Mouse (Mus musculus): ENCODE measurements around the gene Gm27027. TPM values are rescaled to one million over a fixed set of nuclear protein-coding genes. Genes with fewer than 3 reads are reported as not detected.

Gm27027 gene
- total RNA-seq, 4 experiments from 2014 or later = not detected

DNA sequence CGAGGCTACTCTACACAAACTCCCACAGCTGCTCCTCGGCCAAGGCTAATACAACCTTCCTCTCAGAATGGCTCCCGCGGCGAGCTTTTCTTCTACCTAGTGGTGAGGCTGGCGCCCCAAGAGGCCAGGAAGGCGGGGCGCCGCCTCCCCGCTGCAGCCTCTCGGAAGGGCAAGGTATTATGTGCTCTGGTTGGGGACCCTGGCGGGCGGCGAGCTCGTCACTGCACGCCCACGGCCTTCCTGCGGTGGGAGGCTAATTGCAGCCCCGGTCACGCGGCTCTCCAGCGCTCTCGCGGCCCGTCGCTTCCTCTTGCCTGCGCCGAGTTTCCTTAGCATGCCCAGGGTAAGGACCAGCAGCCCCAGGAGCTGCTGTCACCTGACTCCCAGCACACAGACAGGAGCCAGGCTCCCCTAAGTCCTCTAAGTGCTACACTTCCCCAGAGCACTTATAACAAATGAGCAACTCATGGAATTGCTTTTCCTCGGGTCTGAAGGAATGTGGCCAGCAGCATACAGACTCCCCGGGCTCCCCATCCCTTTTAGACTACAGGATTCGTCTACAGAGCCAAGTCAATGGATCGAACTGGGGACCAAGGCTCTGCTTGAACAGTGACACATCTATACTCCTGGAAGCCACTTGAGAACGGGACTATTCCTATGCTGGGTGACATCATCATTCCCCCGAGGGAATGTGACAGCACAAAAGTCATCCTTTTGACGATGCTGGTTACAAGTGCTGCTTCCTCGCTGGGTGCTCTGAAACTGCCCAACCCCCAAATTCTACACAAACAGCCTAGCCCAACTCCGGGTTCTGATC is 19.5 kb downstream of the Gm27027 start:
- DNase-seq (ENCODE audit: low spot score in 2 of 2) = peak in 1 of 2 experiments; percentile 62

DNA sequence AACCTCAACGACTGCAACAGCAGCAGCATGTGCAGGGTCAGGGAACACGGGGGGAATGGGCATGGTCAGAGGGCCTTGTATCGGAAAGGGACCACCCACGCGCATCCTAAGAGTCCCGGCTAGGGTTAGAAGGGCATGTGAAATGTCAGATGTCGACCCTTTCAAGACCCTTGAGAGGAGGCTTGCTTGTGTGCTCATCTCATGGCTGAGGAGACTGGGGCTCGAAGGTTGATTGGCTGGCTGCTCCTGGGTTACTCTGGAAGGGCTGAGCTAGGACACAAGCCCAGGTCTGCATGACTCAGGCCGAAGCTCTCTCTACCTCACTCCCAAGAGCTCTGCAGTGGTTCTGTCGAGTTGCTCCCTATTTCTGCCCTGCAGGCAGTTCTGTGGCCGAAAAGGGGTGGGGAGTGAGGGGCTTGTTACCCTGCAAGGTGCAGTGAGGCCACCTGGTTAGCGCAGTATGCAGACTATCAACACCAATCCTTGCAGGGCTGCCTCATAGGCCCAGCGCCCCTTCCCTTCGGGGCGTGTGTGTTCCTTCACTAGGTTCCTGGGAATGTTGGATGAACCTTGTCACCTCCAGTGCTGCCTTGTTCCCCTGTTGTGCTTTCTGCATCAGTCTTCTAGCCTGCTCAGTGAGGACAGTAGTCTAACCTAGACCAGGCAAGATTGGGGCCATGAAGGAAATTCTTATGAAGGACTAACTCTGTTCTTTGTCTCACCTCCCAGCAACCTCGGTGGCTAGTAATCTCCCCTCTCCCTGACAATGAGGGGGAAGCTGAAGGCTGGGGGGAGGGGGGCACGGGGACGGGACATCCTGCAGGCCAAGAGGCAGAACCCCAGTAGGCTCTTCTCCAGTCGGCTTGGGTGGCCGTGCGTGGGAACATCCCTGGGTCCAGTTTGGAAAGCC is 20.4 kb downstream of the Gm27027 start:
- DNase-seq (ENCODE audit: low spot score in 2 of 2) = no peak

DNA sequence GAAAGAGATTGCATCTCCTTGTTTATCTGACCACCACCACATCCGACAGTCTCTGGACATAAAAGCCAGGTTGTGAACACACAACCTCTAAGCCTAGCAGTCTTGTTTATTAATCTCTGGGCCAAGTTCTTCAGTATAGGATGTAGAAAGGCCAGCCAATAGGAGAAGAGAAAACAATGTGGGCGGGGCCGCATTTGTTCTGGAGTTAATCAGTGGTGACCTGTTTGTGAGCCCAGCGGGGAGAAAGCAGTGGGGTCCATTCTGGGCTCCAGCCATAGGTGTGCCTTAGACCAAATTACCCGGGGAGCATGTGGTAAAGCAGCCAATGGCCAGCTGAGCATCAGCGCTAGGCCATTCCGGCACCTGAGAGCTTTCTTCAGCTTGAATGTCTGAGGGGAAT is 21.1 kb downstream of the Gm27027 start:
- DNase-seq (ENCODE audit: low spot score in 2 of 2) = no peak

DNA sequence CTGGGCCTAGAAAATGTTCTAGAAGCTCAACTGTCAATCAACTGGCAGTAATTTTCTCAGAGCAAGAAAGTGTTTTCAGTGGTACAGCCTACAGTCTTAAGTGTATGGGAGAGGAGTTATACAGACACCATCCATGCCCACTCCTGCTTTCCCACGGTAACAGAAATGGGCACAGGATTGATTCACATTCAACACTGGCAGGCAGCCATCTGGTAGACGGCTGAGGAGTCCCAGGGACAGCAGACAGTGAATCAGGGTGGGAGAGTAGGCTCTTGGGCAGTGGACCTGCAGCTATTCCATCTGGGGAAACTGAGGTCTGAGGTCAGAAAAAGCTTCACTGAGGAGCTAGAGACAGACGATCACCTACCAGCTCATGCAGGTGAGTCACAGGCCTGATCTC is 24.5 kb downstream of the Gm27027 start:
- no peak for DNase-seq (ENCODE audit: low spot score in 2 of 2)

DNA sequence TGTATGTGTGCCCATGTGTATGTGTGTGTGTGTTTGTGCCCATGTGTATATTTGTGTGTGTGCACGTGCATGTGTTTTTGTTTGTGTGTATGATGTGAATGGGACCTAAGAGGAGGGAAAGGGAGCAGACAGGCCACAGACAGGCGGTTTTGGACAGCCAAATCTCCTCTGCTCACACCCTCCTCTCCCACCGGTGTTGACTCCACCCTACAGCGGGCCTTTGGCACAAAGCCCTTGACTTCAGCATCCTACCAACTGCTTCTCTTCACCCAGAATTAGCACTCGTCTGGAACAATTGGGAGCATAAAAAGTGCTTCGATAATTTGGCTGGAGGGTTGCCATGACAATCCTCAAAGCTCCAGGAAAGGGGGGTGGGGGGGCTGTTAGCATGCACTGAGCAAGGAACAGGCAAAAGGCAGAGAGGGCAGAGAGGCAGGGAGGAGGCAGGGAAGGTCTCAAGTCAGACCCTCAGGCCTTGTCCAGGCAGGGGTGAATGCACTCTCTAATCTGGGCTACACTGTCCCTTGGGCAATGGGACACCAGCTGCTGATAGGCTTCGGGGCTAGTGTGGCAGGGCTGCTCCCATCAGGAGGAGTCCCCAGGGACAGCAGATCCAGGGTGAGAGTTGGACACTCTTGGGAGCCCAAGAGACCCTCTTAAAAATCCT is 31.5 kb downstream of the Gm27027 start:
- DNase-seq (ENCODE audit: low spot score in 2 of 2) = no peak

DNA sequence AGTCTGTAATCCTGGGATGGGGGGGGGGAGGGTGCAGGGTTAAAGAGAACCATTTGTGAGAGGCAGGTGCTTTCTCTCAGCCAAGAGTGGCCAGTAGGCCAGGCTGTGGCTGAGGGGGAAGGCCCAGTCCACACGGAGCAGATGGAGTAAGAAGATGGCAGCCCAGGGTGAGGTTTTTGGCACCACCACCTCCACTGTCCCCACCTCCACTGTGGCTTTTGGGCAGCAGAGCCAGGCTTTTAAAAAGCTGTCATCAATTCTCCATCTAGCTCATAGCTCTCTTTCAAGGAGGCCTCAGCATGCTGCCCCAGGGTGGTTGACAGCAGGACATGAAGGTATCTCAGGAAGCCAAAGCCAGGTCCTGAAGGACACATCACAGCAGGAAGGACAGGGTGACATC is 32.4 kb downstream of the Gm27027 start:
- no peak for DNase-seq (ENCODE audit: low spot score in 2 of 2)

DNA sequence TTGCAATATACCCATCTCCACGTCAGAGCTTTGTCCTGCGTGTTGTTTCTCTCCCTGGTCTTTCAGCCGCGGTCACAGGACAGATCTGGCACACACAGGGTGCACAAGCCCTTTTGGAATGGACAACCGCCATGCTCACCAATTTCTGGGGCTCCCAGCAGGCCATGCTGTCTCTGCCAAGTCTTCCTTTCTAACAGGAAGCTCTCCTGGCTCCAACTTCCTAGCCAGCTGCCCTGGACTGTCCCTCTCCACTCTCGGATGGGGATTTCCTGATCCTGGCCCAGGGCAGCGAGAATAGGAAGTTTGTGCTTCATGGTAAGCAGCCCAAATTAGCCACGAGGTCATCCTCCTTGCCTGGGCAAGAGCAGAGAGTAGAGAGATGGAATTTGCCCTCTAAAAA is 34.4 kb downstream of the Gm27027 start:
- no peak for DNase-seq (ENCODE audit: low spot score in 2 of 2)

DNA sequence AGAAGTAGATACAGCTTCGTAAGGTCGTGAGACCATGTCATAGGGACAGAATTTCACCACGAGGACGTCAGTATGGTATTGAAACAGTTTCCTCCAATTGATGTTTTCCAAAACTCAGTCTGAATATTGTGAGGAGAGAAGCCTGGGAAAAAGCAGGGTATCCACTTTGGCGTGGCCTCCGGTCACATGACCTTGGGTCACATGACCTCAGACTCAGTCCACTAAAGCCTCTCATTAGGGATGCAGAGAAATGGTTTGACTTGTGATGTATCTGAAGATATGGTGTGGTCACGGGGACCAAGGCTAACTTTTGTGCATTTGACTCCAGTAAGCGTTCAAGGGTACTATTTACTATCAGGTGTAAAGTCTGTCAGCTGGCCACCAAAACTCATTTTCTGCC is 36.8 kb downstream of the Gm27027 start:
- DNase-seq (ENCODE audit: low spot score in 2 of 2) = no peak

DNA sequence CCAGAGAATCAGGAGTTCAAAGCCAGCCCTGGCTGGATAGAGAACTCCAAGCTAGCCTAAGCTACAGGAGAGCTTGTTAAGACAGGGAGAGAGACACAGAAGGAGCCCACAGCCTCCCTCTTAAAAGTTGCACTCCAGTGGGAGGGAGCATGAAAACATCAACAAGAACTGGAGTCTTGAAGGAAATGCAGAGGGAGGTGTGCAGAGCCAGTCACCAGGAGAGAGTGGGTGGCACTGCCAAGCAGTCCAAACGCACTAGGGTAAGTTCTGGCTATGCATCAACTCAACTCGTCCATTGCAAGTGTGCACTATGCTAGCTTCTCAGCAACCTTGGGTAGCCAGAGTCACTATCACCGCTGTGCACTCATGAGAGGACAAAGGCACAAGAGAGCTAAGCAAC is 37.9 kb downstream of the Gm27027 start:
- DNase-seq (ENCODE audit: low spot score in 2 of 2) = peak in 1 of 2 experiments; percentile 57

DNA sequence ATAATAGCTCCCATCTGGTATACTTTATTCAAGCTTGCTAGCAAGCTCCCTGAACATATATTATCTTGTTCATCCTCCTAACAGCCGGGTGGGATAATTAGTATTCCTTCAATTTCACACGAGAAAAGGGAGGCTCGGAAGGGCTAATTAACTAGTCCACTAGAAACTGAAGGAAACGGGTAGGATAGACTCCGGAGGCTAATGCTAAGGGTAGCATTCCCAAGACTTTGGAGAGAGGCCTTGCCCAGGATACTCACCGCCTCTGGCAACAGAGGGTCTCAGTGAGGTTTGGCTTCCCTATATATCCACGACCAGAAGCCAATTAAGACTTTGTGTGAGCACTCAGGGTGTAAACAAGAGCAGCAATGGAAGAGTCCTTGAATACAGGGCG is 38.4 kb downstream of the Gm27027 start:
- DNase-seq (ENCODE audit: low spot score in 2 of 2) = no peak

DNA sequence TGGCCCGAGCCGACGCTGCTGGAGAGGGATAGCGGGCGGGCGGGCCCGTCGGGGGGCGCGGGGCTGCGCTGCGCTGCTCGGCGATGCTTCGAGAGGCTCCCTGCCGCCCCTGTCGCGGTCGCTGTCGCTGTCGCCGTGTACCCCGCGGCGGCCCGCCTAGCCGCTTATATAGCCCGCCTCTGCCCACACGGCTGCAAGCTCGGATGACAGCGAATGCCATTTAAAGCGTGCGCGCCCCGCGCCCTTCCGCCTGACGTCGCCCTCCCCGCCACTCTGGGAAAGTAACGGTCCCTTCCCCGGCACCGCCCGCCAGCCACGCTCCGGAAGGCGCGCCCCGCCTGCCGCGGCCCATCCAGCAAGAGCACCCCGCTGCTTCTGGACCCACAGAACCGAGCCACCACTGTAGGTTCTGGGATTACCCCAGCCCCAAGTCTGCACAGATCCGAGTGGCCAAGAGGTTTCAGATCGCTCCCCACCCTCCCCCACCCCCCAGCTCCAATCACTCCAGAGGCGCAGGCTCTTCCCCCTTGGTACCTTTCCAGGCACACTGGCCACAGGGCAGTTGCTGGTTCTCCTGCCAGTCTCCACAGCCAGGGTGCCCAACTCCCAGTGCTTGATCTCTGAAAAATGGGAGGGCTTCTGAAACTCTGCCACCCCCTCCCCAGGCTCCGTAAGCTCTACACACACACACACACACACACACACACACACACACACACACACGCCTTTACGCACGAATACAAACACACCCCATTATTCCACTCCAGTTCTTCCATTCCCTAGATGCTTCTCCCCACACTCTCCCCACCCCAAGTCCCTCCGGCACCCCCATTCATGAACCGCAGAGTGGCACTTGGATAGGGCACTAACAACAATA is 39.0 kb downstream of the Gm27027 start, which contains the start of gene Gm13889:
Gm13889 (minus strand) TSS at position 294 of the 877 bp plus-strand sequence.
- DNase-seq (ENCODE audit: low spot score in 2 of 2) = peak; percentile 62 to 81

DNA sequence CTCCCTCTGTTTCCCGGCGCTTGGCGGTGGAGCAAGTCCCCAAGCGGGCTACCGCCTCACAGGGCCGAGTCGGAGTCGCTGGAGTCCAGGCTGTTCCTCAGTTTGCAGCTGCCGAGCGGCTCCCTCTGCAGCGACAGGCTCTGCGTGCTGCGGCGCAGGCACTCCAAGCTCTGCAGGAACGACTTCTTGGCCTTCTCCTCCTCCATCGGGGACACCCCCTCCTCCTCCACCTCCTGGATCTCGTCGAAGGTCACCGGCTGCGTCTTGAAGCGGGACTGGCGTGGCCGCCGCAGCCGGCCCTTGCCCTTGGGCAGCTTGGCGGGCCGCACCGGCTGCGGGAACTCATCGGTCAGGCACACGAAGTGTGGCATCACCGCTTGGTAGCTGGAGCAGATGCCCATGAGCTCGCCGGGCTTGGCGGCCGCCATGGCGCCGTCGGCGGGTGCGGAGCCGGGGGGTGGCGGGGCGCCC is 39.8 kb downstream of the Gm27027 start:
- DNase-seq (ENCODE audit: low spot score in 2 of 2) = peak; percentile 57 to 60

DNA sequence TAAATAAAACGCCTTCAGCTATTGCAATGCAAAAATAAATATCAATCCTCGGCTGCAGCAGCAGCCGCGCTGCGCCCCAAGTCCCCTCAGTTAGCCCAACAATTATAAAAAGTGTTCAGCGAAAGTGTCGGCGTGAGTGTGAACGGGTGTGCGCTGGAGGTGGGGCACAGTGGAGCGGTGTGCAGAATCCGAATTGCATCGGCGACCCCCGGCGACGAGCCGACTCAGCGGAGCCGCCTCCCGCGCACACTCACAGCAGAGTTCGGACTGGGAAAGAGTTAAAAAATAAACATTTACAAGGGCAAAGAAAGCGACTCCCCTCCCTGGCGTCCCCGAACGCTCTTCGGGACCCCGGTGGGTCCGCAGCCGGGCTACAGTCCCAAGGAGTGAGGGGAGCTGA is 40.3 kb downstream of the Gm27027 start:
- DNase-seq (ENCODE audit: low spot score in 2 of 2) = no peak

DNA sequence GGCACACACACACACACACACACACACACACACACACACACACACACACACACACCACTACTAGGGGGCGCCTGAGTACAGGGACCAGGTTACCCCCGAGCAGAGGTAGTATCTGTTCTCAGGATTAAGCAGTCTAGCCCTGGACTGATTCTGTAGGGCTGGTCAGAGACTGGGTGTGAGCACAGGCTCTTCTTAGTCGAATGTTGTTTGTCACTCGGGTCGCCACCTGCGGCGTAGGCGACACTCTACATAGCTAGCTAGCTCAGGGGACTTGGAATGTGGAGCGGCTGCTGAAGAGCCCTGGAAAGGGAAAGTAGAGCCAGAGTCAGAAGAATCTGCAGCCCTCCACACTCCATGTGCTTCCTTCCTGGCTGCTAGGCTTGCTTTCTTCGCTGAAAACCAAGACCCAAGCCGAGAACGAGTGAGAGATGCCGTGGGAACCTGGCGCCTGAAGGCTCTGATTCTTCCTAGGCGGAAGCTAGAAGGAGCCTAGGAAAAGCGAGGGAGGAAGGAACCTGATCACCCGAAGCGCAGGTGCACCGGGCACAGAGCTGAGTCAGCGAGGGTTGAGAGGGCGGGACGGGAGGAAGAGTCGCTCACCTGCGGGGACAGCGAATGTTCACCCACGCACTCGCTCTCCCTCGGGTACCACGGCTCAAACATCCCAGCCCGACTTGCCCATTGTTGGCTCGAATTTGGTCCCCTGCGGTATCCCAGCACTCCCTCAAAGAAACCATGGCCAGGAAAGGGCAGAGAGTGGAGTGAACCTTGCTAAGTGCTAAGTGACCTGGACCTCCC is 41.2 kb downstream of the Gm27027 start:
- DNase-seq (ENCODE audit: low spot score in 2 of 2) = peak in 1 of 2 experiments; percentile 57

DNA sequence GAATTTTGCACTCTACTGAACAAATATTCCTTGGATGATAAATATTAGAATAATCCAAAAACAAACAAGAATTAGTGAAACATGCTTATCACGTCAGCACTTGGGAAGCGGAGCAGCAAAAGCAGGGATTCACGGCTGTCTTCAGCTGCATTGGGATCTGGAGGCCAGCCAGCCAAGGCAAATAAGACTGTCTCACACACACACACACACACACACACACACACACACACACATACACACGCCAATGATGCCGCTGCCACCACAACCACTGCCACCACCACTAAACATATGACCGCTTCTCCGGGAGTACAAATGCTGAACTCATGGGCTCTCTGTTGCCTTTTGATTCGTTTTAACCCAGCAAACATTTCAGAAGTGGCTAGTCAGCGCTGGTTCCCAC is 42.4 kb downstream of the Gm27027 start:
- DNase-seq (ENCODE audit: low spot score in 2 of 2) = no peak

DNA sequence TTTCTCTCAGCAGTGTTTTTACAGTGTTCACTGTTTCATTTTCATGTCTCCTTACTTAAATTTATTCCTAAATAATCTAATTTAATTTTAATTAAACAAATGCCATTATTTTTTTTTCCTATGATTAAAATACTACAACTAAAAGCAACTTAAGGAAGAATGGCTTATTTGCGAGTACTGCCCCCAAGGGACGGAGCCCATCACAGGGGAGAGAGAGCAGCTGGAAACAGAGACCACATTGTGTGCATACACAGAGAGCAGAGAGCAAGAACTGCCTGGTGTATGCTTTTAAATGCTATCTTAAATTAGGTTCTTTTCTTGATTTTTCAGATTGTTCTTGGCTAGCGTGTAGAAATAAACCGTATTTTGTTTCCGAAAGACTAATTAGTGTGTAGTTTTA is 49.2 kb downstream of the Gm27027 start:
- no peak for DNase-seq (ENCODE audit: low spot score in 2 of 2)

DNA sequence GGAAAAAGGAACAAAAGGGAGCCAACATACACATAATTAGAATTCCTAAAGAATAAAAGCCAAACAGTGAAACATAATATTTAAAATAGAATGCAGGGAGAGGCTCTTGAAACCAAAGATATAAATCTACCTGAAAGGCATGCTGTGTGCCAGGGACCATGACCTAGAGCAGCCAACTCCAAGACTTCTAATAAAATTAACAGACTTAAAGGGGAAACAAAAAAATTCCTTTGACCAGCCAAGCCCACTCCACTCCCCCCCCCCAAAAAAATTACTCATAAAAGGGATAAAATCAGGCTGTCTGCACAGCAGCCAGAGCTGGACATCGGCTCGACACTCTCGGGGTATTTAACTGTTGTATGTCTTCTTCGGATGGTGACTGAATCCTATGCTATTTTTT is 51.3 kb downstream of the Gm27027 start:
- no peak for DNase-seq (ENCODE audit: low spot score in 2 of 2)

DNA sequence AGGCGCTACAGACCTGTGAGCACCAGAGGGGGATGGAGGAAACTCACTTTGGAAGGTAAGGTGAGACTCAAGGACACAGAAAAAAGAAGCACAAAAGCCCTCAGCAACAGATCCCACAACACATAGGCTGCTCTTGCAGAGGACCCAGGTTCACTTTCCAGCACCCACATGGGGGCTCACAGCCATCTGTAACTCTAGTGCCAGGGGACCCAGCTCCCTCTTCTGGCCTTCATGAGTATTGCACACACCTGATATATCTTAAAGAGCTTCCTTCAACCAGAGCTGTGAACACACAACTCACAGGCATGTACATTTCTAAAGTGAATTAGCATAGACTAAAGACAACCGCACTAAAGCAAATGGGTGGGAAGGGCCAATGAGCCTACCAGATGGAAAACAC is 52.1 kb downstream of the Gm27027 start:
- DNase-seq (ENCODE audit: low spot score in 2 of 2) = no peak

DNA sequence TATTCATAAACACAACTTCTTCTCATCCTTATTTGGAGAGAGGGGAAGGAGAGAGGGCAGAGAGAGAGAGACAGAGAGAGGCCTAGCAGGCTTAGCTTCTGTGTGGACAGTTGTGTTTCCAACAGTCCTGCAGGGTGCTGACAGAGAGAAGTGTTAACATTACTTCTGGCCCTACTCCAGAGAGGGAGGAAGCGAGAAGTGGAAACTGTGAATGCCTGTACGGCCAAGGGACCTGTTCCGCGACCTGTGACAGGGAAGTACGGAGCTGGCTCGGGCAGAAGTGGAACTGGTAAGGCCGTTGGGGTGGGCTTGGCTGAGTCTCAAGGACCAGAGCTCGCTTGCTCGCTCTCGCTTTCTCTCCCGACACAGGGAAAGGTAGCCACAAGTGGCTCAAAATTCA is 54.5 kb downstream of the Gm27027 start:
- DNase-seq (ENCODE audit: low spot score in 2 of 2) = no peak

DNA sequence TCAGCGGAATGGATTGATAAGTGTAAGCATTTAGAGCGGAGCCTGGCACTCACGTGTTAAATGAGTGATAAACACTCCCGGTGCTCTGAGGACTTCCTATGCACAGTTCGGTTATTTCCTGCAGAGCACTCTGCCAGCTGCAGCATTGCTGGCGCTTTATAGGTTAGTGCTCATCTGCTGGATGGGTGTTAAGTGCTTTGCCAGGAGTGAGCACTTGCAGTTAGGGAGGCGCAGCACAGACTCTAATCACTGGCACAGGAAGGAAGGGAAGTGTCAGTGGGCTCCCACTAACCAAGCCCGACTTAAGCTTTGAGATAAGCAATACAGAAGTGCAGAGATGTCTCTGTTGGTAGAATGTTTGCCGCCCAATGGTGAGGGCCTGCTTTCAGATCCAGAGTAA is 57.6 kb downstream of the Gm27027 start:
- no peak for DNase-seq (ENCODE audit: low spot score in 2 of 2)
